Mouse (Mus musculus): ENCODE measurements around the gene Gpn2.

Gene Gpn2

GRCm38 (mm10) chr4:133584059-133584951, at the start of gene Gpn2:
Gene Gpn2, plus strand, starts transcription at chr4:133584362.
- DNase-seq (ENCODE audit: low read depth, low spot score): peak; percentile 64

DNA sequence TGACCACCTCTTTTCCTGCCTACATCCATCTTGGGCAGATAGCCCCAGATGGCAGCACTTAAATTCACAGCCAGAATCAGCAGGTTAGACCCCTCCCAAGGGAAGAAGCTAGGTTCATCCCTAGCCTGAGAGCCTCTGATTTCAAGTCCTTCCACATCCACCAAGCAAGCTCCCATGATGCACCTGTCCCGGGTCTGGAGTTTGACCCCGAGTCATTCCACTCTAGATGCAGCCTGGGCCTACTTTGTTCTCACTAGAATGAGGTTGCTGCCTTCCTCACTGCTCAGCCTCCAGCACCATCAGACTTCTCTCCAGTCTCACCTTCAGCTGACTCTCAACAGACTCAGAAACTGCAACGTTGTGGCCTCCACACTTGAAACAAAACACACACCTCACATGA, 48.1 kb upstream of the Gpn2 start:
- DNase-seq (ENCODE audit: low read depth, low spot score): no peak

- no peak for DNase-seq (ENCODE audit: low read depth, low spot score)
Measured at GRCm38 (mm10) chr4:133536652-133537051, 47.5 kb upstream of the Gpn2 start.

- peak; percentile 95 for DNase-seq (ENCODE audit: low read depth, low spot score)
Measured at GRCm38 (mm10) chr4:133545272-133546231, 38.6 kb upstream of the Gpn2 start, which contains the start of gene Nudc. Gene Nudc, minus strand, starts transcription at chr4:133545996.

GRCm38 (mm10) chr4:133552029-133552428, 32.1 kb upstream of the Gpn2 start:
- DNase-seq (ENCODE audit: low read depth, low spot score): no peak

- no peak for DNase-seq (ENCODE audit: low read depth, low spot score)
Measured at GRCm38 (mm10) chr4:133552768-133553447, 31.3 kb upstream of the Gpn2 start, which contains the start of gene Nr0b2. Gene Nr0b2, plus strand, starts transcription at chr4:133553376.

DNA sequence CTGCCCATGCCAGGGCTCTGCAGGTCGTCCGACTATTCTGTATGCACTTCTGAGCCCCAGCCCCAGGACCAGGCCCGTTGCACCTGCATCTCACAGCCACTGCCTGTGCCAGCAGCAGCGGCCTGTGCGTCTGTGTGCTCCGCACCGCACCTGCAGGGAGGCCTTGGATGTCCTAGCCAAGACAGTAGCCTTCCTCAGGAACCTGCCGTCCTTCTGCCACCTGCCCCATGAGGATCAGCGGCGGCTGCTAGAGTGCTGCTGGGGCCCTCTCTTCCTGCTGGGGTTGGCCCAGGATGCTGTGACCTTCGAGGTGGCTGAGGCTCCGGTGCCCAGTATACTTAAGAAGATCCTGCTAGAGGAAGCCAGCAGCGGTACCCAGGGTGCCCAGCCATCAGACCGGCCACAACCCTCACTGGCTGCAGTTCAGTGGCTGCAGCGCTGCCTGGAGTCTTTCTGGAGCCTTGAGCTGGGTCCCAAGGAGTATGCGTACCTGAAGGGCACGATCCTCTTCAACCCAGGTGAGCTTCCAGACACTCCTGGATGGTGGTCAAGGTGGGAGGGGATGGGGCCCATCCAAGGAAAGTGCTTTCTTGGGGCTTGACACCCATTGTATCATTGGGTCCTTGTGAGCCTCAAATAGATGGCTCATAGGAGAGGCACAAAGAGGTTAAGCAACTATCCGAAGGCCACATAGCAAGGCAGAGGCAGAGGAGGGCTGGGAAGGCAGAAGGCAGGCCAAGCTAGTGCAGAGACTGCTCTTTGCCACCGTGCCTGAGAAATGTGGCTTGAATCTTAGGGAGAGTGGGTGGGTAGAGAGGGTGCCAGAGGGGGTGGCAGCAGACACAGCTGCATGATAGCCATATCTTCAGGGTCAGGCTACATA, 30.5 kb upstream of the Gpn2 start:
- DNase-seq (ENCODE audit: low read depth, low spot score): no peak

- DNase-seq (ENCODE audit: low read depth, low spot score): no peak
Measured at GRCm38 (mm10) chr4:133557041-133557717, 27.0 kb upstream of the Gpn2 start.

DNA sequence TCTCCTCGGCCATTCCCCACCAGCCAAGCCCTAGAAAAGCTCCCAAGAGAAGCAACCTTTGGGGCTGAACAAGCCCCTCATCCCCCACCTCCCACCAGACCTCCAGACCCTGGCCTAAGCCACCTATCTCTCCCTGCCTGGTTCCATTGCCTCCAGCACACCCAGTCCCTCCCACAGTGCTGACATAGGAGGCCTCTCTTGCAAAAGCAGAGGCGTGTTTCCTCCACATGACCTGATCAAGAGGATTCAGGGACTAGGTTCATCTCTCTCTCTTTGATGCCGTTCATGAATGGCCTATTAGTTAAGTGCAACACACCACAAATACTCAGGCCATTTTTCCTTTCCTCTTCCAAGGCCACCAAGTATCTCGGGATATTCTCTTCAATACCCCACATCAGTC, 24.3 kb upstream of the Gpn2 start:
- no peak for DNase-seq (ENCODE audit: low read depth, low spot score)

DNA sequence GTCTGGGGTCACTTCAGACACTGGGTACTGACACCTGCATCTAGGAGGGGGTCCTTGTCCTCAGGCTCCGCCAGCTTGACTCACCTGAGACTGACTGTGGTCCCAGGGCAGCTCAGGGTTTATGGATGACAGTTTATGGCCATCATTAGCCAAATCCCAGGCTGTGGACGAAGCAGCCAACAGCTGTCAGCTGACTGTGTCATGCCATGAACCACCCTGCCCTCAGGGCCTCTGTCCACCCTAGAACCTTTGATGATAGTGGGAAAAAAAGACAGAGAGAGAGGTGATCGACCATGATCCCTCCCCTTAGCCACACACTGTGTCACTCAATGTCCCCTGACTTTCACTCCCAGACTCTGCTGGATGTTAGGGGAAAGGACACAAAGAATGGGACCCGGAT, 22.5 kb upstream of the Gpn2 start:
- no peak for DNase-seq (ENCODE audit: low read depth, low spot score)

GRCm38 (mm10) chr4:133563123-133563571, 21.0 kb upstream of the Gpn2 start:
- DNase-seq (ENCODE audit: low read depth, low spot score): no peak

- no peak for DNase-seq (ENCODE audit: low read depth, low spot score)
Measured at GRCm38 (mm10) chr4:133567251-133567650, 16.9 kb upstream of the Gpn2 start.

DNA sequence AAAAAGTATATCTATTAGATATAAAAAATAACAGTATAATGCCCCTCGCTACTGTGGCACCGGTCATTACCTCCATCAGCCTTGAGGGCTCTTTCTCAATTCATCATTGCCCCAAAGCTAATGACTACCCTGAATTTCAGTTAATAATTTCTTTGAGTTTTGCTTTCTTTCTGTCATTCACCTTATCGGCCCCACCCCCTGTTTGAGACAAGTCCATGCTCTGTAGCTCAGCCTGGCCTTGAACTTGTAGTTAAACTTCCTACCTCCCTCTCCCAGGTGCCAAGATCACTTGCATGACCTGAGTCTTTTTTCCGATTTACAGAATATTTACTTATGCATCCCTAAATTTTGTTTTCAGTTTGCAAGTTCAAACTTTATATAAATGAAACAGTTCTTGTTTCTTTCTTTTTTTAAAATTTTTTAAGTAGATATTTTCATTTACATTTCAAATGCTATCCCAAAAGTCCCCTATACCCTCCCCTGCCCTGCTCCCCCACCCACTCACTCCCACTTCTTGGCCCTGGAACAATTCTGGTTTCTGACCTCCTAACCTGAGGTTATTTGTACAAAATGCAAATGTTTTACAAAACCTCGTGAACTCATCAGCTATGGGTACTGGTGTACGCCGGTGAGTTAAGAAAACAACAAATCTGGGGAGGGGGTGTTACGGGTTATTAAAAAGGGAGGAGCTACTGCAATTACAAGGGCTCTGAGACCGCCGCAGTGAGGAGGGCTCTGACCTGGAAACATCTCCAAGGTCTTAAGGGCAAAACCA, 14.7 kb upstream of the Gpn2 start:
- no peak for DNase-seq (ENCODE audit: low read depth, low spot score)

DNA sequence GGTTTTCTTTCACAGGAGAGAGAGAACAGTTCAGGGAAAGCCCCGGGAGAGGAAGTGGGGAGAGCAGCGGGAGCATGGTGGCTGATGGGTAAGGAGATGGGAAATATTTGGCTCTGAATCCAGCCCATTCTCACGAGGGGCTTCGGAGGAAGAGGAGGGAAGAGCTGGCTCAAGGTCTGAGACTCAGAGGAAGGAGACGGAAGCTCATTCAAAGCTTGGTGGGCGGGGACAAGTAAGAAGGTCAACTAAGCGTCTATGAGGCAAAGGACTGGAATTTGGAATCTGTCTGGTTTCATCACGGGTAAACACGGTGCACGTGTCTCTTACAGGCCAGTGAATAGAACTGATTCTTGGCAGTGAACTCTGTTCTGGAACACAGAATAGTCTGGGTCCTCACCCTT, 14.1 kb upstream of the Gpn2 start:
- no peak for DNase-seq (ENCODE audit: low read depth, low spot score)

DNA sequence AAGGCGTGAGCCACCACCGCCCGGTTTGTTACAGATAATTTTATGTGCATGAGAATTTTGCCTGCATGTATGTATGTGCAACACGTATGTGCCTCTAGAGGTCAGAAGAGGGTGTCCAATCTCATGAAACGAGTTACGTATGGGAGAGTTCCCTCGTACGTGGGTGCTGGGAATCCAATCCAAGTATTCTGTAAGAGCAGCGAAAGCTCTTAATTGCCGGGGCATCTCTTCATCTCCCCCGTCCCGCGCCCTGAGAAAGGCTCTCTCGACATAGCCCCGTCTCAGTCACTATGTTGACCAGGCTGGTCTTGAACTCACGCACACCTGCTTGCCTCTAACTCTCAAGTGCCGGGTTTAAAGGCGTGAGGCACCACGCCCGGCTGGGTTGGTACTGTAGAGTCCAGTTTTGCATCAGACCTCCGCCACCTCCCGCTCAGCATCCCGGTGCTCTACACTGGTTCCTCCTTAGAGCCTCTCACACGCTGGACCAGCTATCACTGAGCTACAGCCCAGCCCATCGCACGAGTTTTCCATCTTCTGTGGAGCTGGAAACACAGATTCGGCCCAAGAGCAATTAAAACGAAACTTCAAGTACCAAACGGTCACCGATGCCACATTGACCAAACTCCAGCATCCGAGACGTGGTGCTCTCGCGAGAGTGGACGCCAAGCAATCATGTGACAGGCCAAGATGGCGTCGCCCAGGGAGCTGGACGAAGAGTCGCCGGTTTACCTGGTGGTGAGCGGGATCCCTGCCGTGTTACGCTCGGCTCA, 9.9 kb upstream of the Gpn2 start, which contains the start of gene Gpatch3:
Gene Gpatch3 (plus strand): TSS at position 676 of the 773 bp plus-strand sequence.
- peak; percentile 88 for DNase-seq (ENCODE audit: low read depth, low spot score)

- no peak for DNase-seq (ENCODE audit: low read depth, low spot score)
Measured at GRCm38 (mm10) chr4:133574843-133575202, 9.3 kb upstream of the Gpn2 start.

DNA sequence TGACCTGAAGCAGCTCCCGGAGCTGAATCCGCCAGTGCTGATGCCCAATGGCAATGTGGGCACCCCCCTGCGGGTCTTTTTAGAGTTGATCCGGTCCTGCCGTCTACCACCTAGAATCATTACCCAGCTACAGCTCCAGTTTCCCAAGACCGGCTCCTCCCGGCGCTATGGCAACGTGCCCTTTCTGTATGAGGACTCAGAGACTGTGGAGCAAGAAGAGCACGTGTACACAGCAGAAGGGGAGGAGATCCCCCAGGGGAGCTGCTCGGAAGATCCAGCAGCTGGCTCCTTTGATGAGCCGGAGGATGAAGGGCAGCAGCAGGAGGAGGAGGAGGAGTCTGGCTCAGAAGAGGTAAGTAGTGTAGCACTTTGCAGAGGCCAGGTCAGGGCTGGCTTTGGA, 6.2 kb upstream of the Gpn2 start:
- no peak for DNase-seq (ENCODE audit: low read depth, low spot score)

GRCm38 (mm10) chr4:133583690-133584058, 488 bp upstream of the Gpn2 start:
- no peak for DNase-seq (ENCODE audit: low read depth, low spot score)
